Mouse (Mus musculus): ENCODE results near the gene Iqce. TPM values are rescaled to one million over a fixed set of nuclear protein-coding genes. Genes with fewer than 3 reads are reported as not detected.

The Iqce gene
- polyA plus RNA-seq, 1 experiment from 2014 or later = 9.6 TPM

DNA sequence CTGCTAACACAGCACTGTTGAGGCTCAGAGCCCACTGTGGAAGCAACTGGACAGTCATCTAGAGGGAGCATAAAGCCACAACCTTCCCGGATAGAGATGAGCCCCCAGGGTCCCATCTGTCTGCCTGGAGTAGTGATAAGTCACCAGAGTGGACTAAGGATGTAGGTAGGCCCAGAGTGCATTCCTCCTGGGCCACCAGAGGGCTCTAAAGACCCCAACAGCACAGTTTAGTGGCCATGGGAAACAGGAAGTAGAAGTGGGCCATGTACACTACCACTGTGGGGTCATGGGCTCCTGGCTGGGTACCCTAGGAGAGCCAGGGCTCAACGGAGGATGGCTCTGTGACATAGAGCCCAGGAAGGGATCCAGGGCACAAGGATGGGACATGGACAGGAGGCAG is 61.4 kb downstream of the Iqce start:
- WGBS = 72% methylated on average over 2 of the region's 2 CpGs
- no peaks in the 10 kb centered on the region for H3K27me3 ChIP-seq (ENCODE audit: control insufficient read depth, insufficient read depth, low read length)
- H3K4me3 ChIP-seq (ENCODE audit: low read length) = no peak overlapping the region
- no peaks in the 10 kb centered on the region for H3K9me3 ChIP-seq (replicated peaks; ENCODE audit: control insufficient read depth, low read length)
- peak overlapping the region; percentile 37; the same call in 1 of the 2 replicates for H3K27ac ChIP-seq (ENCODE audit: low read length)
- no peak overlapping the region for H3K9ac ChIP-seq (ENCODE audit: low read length)
- no peak for ATAC-seq (replicated peaks; ENCODE audit: extremely low read depth, insufficient read depth, low FRiP score)
- H3K4me1 ChIP-seq (ENCODE audit: control insufficient read depth, insufficient read depth, low read length) = peaks cover 43% of the 10 kb centered on the region
- no peak overlapping the region for H3K4me2 ChIP-seq (ENCODE audit: low read depth, low read length)
- peaks cover 8% of the 10 kb centered on the region for H3K36me3 ChIP-seq (ENCODE audit: control insufficient read depth, insufficient read depth)

DNA sequence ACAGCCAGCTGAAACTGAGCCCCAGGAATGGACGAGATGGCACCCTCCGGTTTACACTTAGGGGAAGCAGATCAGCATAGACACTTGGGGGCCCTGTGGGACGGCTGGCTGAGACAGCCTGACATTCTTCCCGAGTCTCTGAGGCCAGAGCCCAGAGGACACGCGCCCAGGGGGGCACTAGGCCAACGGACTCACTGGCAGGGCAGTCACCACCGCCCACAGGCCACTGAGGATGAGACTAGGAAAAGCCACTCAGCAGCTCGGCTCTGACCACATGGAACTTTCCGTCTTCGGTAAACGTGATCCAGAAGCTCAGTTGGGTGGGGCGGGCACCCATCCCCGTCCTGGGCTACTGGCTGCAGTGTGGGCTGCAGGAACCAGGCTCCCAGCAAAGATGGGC is 62.3 kb downstream of the Iqce start:
- Histone ChIP-seq H3K4me2 (ENCODE audit: low read depth, low read length) (no peak overlapping the region), H3K36me3 (ENCODE audit: control insufficient read depth, insufficient read depth) (peaks cover 12% of the 10 kb centered on the region), H3K4me1 (ENCODE audit: control insufficient read depth, insufficient read depth, low read length) (peaks cover 34% of the 10 kb centered on the region), H3K9ac (ENCODE audit: low read length) (no peak overlapping the region), H3K27me3 (ENCODE audit: control insufficient read depth, insufficient read depth, low read length) (no peaks in the 10 kb centered on the region), H3K9me3 (replicated peaks; ENCODE audit: control insufficient read depth, low read length) (no peaks in the 10 kb centered on the region), H3K4me3 (ENCODE audit: low read length) (no peak overlapping the region), H3K27ac (ENCODE audit: low read length) (no peak overlapping the region)
- ATAC-seq (replicated peaks; ENCODE audit: extremely low read depth, insufficient read depth, low FRiP score) = no peak
- 75% methylated on average over 14 of the region's 14 CpGs for WGBS

DNA sequence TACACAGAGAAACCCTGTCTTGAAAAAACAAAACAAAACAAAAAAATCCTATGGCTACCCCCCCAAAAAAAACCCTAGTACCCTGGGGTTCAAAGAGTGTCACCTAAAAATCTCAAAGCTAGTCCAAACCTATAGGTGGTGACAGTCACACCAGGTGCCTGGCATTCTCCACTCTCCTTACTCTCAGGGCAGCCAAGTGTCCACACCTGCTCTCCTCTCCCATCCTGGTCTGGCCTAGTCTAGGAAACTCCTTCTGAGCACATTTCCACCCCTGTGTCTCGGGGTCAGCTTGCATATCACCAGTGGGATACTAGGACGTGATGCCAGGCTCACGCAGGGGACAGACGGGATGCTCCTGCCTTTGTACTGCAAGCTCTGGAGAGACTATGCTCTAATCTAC is 62.9 kb downstream of the Iqce start:
- Histone ChIP-seq H3K27ac (ENCODE audit: low read length) (no peak overlapping the region), H3K27me3 (ENCODE audit: control insufficient read depth, insufficient read depth, low read length) (no peaks in the 10 kb centered on the region), H3K9ac (ENCODE audit: low read length) (no peak overlapping the region), H3K9me3 (replicated peaks; ENCODE audit: control insufficient read depth, low read length) (no peaks in the 10 kb centered on the region), H3K4me2 (ENCODE audit: low read depth, low read length) (no peak overlapping the region), H3K4me1 (ENCODE audit: control insufficient read depth, insufficient read depth, low read length) (peaks cover 29% of the 10 kb centered on the region), H3K4me3 (ENCODE audit: low read length) (no peak overlapping the region), H3K36me3 (ENCODE audit: control insufficient read depth, insufficient read depth) (peaks cover 17% of the 10 kb centered on the region)
- 82% methylated on average over 4 of the region's 4 CpGs for WGBS
- ATAC-seq (replicated peaks; ENCODE audit: extremely low read depth, insufficient read depth, low FRiP score) = no peak

DNA sequence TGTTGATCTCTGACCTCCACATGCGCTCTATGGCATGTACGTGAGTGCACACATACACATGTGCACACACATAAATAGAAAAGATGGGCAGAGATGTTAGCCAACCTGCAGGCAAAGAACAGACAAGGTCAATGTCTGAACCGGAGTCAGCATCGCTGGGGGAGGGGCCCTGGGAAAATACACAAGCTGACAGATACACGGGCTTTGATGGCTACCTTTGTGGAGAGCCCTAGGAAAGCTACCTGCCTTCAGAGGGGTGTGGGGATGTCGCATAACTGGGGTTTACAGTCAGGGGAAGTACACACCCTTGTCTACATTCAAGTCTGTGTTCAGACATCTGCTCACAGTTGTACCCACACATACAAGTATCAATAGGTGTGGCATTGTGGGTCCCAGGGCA is 63.7 kb downstream of the Iqce start:
- Histone ChIP-seq H3K4me2 (ENCODE audit: low read depth, low read length) (no peak overlapping the region), H3K27ac (ENCODE audit: low read length) (no peak overlapping the region), H3K27me3 (ENCODE audit: control insufficient read depth, insufficient read depth, low read length) (no peaks in the 10 kb centered on the region), H3K4me3 (ENCODE audit: low read length) (no peak overlapping the region), H3K36me3 (ENCODE audit: control insufficient read depth, insufficient read depth) (peaks cover 17% of the 10 kb centered on the region), H3K9me3 (replicated peaks; ENCODE audit: control insufficient read depth, low read length) (no peaks in the 10 kb centered on the region), H3K9ac (ENCODE audit: low read length) (no peak overlapping the region), H3K4me1 (ENCODE audit: control insufficient read depth, insufficient read depth, low read length) (peaks cover 28% of the 10 kb centered on the region)
- 88% methylated on average over 6 of the region's 6 CpGs for WGBS
- no peak for ATAC-seq (replicated peaks; ENCODE audit: extremely low read depth, insufficient read depth, low FRiP score)

DNA sequence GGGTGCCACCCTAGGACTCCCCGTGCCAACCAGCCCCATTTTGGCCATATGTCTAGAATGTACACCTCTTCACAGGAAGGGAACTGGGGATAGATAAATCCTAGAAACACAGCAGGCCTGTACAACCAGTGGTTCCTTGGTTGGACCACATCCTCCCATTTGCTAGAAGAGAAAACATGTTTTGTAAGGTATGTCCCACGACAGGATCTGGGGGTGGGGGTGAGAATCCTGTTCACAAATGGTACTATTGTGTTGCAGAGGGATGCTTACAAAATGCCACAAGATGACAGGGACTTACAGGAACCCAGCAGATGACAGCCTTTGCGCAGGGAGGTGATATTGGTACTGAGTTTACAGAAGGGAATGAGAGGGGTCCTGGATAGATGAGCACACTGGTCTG is 64.2 kb downstream of the Iqce start:
- Histone ChIP-seq H3K4me1 (ENCODE audit: control insufficient read depth, insufficient read depth, low read length) (peaks cover 28% of the 10 kb centered on the region), H3K4me2 (ENCODE audit: low read depth, low read length) (no peak overlapping the region), H3K27me3 (ENCODE audit: control insufficient read depth, insufficient read depth, low read length) (no peaks in the 10 kb centered on the region), H3K27ac (ENCODE audit: low read length) (no peak overlapping the region), H3K4me3 (ENCODE audit: low read length) (no peak overlapping the region), H3K9me3 (replicated peaks; ENCODE audit: control insufficient read depth, low read length) (no peaks in the 10 kb centered on the region), H3K36me3 (ENCODE audit: control insufficient read depth, insufficient read depth) (peaks cover 22% of the 10 kb centered on the region), H3K9ac (ENCODE audit: low read length) (no peak overlapping the region)
- ATAC-seq (replicated peaks; ENCODE audit: extremely low read depth, insufficient read depth, low FRiP score) = no peak
- 86% methylated on average over 3 of the region's 3 CpGs for WGBS

DNA sequence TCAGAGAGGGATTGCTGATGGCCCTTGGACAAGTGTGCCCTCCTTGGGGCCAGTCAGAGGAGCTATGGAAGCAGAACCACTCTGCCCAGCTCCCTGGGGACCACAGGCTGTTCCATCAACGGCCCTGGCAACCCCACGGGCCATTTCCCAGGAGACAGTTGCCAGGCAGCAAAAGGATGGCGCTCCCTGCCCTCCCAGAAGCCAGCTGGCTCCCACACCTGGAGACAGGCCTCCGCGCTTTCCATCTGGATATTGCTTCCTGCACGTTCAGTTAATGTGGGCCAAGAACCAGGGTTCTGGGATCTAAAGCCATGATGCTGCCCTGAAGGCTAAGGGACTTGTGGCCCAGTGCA is 65.1 kb downstream of the Iqce start:
- Histone ChIP-seq H3K27ac (ENCODE audit: low read length) (peak overlapping the region; percentile 5; the same call in 1 of the 2 replicates), H3K4me2 (ENCODE audit: low read depth, low read length) (no peak overlapping the region), H3K27me3 (ENCODE audit: control insufficient read depth, insufficient read depth, low read length) (no peaks in the 10 kb centered on the region), H3K36me3 (ENCODE audit: control insufficient read depth, insufficient read depth) (peaks cover 32% of the 10 kb centered on the region), H3K4me3 (ENCODE audit: low read length) (no peak overlapping the region), H3K4me1 (ENCODE audit: control insufficient read depth, insufficient read depth, low read length) (peaks cover 24% of the 10 kb centered on the region), H3K9ac (ENCODE audit: low read length) (no peak overlapping the region), H3K9me3 (replicated peaks; ENCODE audit: control insufficient read depth, low read length) (no peaks in the 10 kb centered on the region)
- WGBS = 85% methylated on average over 6 of the region's 6 CpGs
- no peak for ATAC-seq (replicated peaks; ENCODE audit: extremely low read depth, insufficient read depth, low FRiP score)

DNA sequence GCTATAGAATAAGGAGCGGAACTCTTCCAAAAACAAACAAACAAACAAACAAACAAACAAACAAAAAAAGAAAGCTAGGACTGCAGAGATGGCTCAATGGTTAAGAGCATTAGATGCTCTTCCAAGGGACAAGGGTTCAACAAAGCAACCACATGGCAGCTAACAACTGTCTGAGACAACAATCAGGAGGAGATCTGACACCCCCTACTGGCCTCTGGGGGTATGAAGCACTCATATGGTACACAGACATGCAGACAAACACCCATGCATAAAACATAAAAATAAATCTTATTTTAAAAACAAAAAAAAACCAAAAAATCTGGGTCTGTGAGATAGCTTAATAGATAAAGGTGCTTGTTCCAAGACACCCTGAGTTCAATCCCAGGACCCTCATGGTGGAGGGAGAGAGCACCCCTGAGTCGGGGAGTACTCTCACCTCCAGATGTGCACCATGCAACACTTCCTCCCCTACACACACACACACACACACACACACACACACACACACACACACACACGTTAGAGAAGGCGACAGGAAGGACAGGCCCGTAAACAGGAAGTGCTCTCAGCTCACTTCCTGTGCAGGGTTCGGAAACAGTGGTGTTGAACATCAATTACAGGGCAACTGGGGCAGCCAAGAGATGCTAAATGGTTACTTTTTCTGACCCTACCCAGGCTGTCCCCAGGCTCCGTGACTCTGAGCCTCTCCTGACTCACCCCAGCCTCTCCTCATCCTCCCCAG is 65.7 kb downstream of the Iqce start:
- no peak overlapping the region for H3K9ac ChIP-seq (ENCODE audit: low read length)
- WGBS = 82% methylated on average over 6 of the region's 7 CpGs
- no peaks in the 10 kb centered on the region for H3K9me3 ChIP-seq (replicated peaks; ENCODE audit: control insufficient read depth, low read length)
- no peak for ATAC-seq (replicated peaks; ENCODE audit: extremely low read depth, insufficient read depth, low FRiP score)
- H3K27ac ChIP-seq (ENCODE audit: low read length) = peak overlapping the region; percentile 5; the same call in 1 of the 2 replicates
- no peaks in the 10 kb centered on the region for H3K27me3 ChIP-seq (ENCODE audit: control insufficient read depth, insufficient read depth, low read length)
- H3K4me1 ChIP-seq (ENCODE audit: control insufficient read depth, insufficient read depth, low read length) = peaks cover 18% of the 10 kb centered on the region
- H3K36me3 ChIP-seq (ENCODE audit: control insufficient read depth, insufficient read depth) = peaks cover 37% of the 10 kb centered on the region
- H3K4me2 ChIP-seq (ENCODE audit: low read depth, low read length) = no peak overlapping the region
- H3K4me3 ChIP-seq (ENCODE audit: low read length) = no peak overlapping the region

DNA sequence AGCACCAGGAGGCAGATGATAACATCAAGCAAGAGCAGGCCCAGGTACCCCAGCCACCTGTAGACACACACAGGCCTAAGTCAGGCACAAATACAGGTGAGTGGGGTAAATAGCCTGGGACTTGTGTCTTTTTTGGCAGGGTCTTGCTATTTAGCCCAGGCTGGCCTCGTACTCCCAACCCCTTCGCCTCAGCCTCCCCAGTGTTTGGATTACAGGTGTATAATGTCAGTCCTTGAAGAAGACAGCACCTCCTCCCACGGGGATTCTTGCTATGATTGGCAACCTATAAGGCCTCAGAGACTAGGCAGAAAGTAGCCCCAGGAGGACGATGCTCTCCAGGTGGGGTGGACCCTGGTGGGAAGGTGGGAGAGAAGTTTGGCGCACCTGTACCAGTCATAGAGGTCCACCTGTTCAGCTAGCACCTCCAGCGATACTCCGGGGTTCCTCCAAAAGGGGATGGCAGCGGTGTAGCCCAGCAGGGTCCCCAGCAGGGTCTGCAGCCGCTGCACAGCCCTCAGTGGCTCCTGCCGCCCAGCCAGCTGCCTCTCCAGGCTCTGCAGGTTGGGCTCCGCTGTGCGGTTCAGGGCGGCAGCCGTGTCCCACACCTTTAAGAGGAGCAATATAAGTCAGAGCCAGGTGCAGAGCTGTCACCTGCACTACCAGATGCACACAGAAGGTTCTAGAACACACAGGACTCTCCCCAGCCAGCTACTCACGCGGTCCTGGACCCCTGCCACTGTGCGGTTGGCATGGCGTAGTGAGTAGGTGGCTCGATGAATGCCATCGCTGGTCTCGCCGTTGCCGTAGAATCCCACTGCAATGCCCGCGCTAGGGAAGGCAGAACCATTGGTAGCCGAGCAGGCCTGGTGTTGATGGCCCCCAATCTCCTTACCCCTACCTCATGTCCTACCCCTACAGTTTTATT is 67.1 kb downstream of the Iqce start:
- Histone ChIP-seq H3K4me3 (ENCODE audit: low read length) (no peak overlapping the region), H3K4me2 (ENCODE audit: low read depth, low read length) (no peak overlapping the region), H3K27me3 (ENCODE audit: control insufficient read depth, insufficient read depth, low read length) (no peaks in the 10 kb centered on the region), H3K36me3 (ENCODE audit: control insufficient read depth, insufficient read depth) (peaks cover 38% of the 10 kb centered on the region), H3K4me1 (ENCODE audit: control insufficient read depth, insufficient read depth, low read length) (peaks cover 6% of the 10 kb centered on the region), H3K9me3 (replicated peaks; ENCODE audit: control insufficient read depth, low read length) (no peaks in the 10 kb centered on the region), H3K27ac (ENCODE audit: low read length) (no peak overlapping the region), H3K9ac (ENCODE audit: low read length) (no peak overlapping the region)
- ATAC-seq (replicated peaks; ENCODE audit: extremely low read depth, insufficient read depth, low FRiP score) = no peak
- WGBS = 93% methylated on average over 26 of the region's 26 CpGs

DNA sequence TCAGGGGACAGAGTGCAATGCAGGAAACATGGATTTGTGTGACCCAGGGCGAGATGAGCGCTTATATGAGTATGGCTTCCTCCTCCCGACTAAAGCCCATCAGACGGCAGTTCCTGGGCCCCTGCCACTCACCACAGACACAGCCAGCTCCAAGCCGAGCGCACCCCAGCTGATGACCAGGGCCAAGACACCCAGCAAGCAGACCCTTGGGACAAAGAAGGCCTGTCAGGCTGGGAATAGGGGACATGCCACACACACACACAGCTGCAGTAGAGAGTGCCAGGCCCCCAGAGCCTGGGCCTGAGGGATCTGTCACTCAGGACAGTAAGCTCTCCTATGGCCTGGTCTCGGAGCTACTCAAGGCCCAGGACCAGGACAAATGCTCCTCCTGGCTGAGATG is 68.7 kb downstream of the Iqce start:
- H3K4me1 ChIP-seq (ENCODE audit: control insufficient read depth, insufficient read depth, low read length) = peaks cover 6% of the 10 kb centered on the region
- no peak for ATAC-seq (replicated peaks; ENCODE audit: extremely low read depth, insufficient read depth, low FRiP score)
- H3K36me3 ChIP-seq (ENCODE audit: control insufficient read depth, insufficient read depth) = peaks cover 54% of the 10 kb centered on the region
- no peaks in the 10 kb centered on the region for H3K9me3 ChIP-seq (replicated peaks; ENCODE audit: control insufficient read depth, low read length)
- no peak overlapping the region for H3K4me2 ChIP-seq (ENCODE audit: low read depth, low read length)
- no peaks in the 10 kb centered on the region for H3K27me3 ChIP-seq (ENCODE audit: control insufficient read depth, insufficient read depth, low read length)
- no peak overlapping the region for H3K9ac ChIP-seq (ENCODE audit: low read length)
- 88% methylated on average over 7 of the region's 7 CpGs for WGBS
- no peak overlapping the region for H3K4me3 ChIP-seq (ENCODE audit: low read length)
- H3K27ac ChIP-seq (ENCODE audit: low read length) = no peak overlapping the region
